Mouse (Mus musculus) erythroblast, embryonic 14.5 days (primary cell): ENCODE results near the gene Ano8.

Experiments used
- GATA1 ChIP-seq: IDR thresholded peaks from 2 replicates; pipeline ENCODE4 v1.6.1; 2012; ENCODE audit warnings: low read length, inconsistent platforms, mixed read lengths
- TAL1 ChIP-seq: IDR thresholded peaks from 3 replicates; pipeline ENCODE4 v1.6.1; 2012; ENCODE audit warnings: low read length, inconsistent platforms, mixed read lengths

GRCm38 (mm10) chr8:71456906-71457305 lies 28.9 kb downstream of the Ano8 start:
- TF ChIP-seq TAL1 (no peak), GATA1 (no peak)
